Mouse (Mus musculus): Measurements from ENCODE around the gene Twist1. TPM values are rescaled to one million over a fixed set of nuclear protein-coding genes. Genes with fewer than 3 reads are reported as not detected.

Twist1 gene
- polyA plus RNA-seq (2016; fragmentation: Nextera tagmentation; extraction: Ambion mirVana): 64.0 and 64.8 TPM in 2 replicates

- Histone ChIP-seq H3K36me3 (no peaks in the 10 kb centered on the region), H3K4me2 (peak within 1 kb of the TSS; percentile 73), H3K4me3 (replicated peaks) (peak within 1 kb of the TSS; percentile 97), H3K27ac (peak within 1 kb of the TSS; percentile 99), H3K4me1 (replicated peaks) (peaks cover 19% of the 10 kb centered on the region), H3K9ac (replicated peaks) (peak within 1 kb of the TSS; percentile 100), H3K27me3 (peaks cover 15% of the 10 kb centered on the region; the same call in 1 of the 2 replicates), H3K9me3 (no peaks in the 10 kb centered on the region)
- WGBS: 1% methylated on average over 85 of the region's 105 CpGs
- ATAC-seq (ENCODE audit: insufficient number of reproducible peaks, insufficient read depth, low FRiP score, low TSS enrichment, low read depth): peak; percentile 93
Measured at GRCm38 (mm10) chr12:33957400-33958240, at the start of gene Twist1. Gene Twist1, plus strand, starts transcription at chr12:33957671.

- no peak overlapping the region for H3K4me2 ChIP-seq
- H3K4me1 ChIP-seq (replicated peaks): peaks cover 12% of the 10 kb centered on the region
- H3K4me3 ChIP-seq (replicated peaks): no peak overlapping the region
- no peaks in the 10 kb centered on the region for H3K36me3 ChIP-seq
- no peak for ATAC-seq (ENCODE audit: insufficient number of reproducible peaks, insufficient read depth, low FRiP score, low TSS enrichment, low read depth)
- H3K27me3 ChIP-seq: peaks cover 38% of the 10 kb centered on the region
- no peaks in the 10 kb centered on the region for H3K9me3 ChIP-seq
- no peak overlapping the region for H3K27ac ChIP-seq
- no peak overlapping the region for H3K9ac ChIP-seq (replicated peaks)
- 12% methylated on average over 3 of the region's 3 CpGs for WGBS
Measured at GRCm38 (mm10) chr12:33926751-33927150, 30.7 kb upstream of the Twist1 start.

- Histone ChIP-seq H3K36me3 (no peaks in the 10 kb centered on the region), H3K27ac (no peak overlapping the region), H3K27me3 (peaks cover 38% of the 10 kb centered on the region), H3K9me3 (no peaks in the 10 kb centered on the region), H3K4me3 (replicated peaks) (no peak overlapping the region), H3K9ac (replicated peaks) (no peak overlapping the region), H3K4me2 (no peak overlapping the region), H3K4me1 (replicated peaks) (peaks cover 12% of the 10 kb centered on the region)
- under 1% methylated on average over 15 of the region's 15 CpGs for WGBS
- no peak for ATAC-seq (ENCODE audit: insufficient number of reproducible peaks, insufficient read depth, low FRiP score, low TSS enrichment, low read depth)
Measured at GRCm38 (mm10) chr12:33927334-33928098, 30.0 kb upstream of the Twist1 start.

GRCm38 (mm10) chr12:33928331-33929192 lies 28.9 kb upstream of the Twist1 start, which contains the start of gene Ferd3l:
Gene Ferd3l, plus strand, starts transcription at chr12:33928425.
- under 1% methylated on average over 39 of the region's 39 CpGs for WGBS
- ATAC-seq (ENCODE audit: insufficient number of reproducible peaks, insufficient read depth, low FRiP score, low TSS enrichment, low read depth): no peak
- H3K27ac ChIP-seq: no peak within 1 kb of the TSS
- H3K9me3 ChIP-seq: no peaks in the 10 kb centered on the region
- H3K4me1 ChIP-seq (replicated peaks): peaks cover 12% of the 10 kb centered on the region
- H3K4me3 ChIP-seq (replicated peaks): peak within 1 kb of the TSS; percentile 29
- H3K4me2 ChIP-seq: peak within 1 kb of the TSS; percentile 54
- H3K36me3 ChIP-seq: no peaks in the 10 kb centered on the region
- H3K9ac ChIP-seq (replicated peaks): no peak within 1 kb of the TSS
- H3K27me3 ChIP-seq: peaks cover 38% of the 10 kb centered on the region

- 11% methylated on average over 3 of the region's 3 CpGs for whole genome bisulfite sequencing
- no peaks in the 10 kb centered on the region for H3K36me3 ChIP-seq
- H3K27ac ChIP-seq: no peak overlapping the region
- H3K4me1 ChIP-seq (replicated peaks): peaks cover 8% of the 10 kb centered on the region
- no peaks in the 10 kb centered on the region for H3K9me3 ChIP-seq
- H3K4me3 ChIP-seq (replicated peaks): no peak overlapping the region
- peaks cover 12% of the 10 kb centered on the region; the same call in 1 of the 2 replicates for H3K27me3 ChIP-seq
- ATAC-seq (ENCODE audit: insufficient number of reproducible peaks, insufficient read depth, low FRiP score, low TSS enrichment, low read depth): no peak
- no peak overlapping the region for H3K4me2 ChIP-seq
- H3K9ac ChIP-seq (replicated peaks): no peak overlapping the region
Measured at GRCm38 (mm10) chr12:33952843-33953242, 4.6 kb upstream of the Twist1 start.

- H3K27ac ChIP-seq: no peak overlapping the region
- no peaks in the 10 kb centered on the region for H3K36me3 ChIP-seq
- H3K27me3 ChIP-seq: peaks cover 12% of the 10 kb centered on the region; the same call in 1 of the 2 replicates
- H3K9me3 ChIP-seq: no peaks in the 10 kb centered on the region
- no peak overlapping the region for H3K9ac ChIP-seq (replicated peaks)
- H3K4me1 ChIP-seq (replicated peaks): peaks cover 8% of the 10 kb centered on the region
- ATAC-seq (ENCODE audit: insufficient number of reproducible peaks, insufficient read depth, low FRiP score, low TSS enrichment, low read depth): no peak
- no peak overlapping the region for H3K4me3 ChIP-seq (replicated peaks)
- H3K4me2 ChIP-seq: peak overlapping the region; percentile 73; the same call in 1 of the 2 replicates
- WGBS: 17% methylated on average over 8 of the region's 8 CpGs
Measured at GRCm38 (mm10) chr12:33954931-33955565, 2.4 kb upstream of the Twist1 start.

- 1% methylated on average over 28 of the region's 28 CpGs for WGBS
- H3K4me3 ChIP-seq (replicated peaks): peak overlapping the region; percentile 97
- peak overlapping the region; percentile 64 for H3K9ac ChIP-seq (replicated peaks)
- H3K27me3 ChIP-seq: peaks cover 12% of the 10 kb centered on the region; the same call in 1 of the 2 replicates
- H3K4me1 ChIP-seq (replicated peaks): peaks cover 8% of the 10 kb centered on the region
- H3K36me3 ChIP-seq: no peaks in the 10 kb centered on the region
- peak overlapping the region; percentile 73 for H3K4me2 ChIP-seq
- ATAC-seq (ENCODE audit: insufficient number of reproducible peaks, insufficient read depth, low FRiP score, low TSS enrichment, low read depth): no peak
- H3K9me3 ChIP-seq: no peaks in the 10 kb centered on the region
- H3K27ac ChIP-seq: peak overlapping the region; percentile 73
Measured at GRCm38 (mm10) chr12:33955606-33956295, 1.7 kb upstream of the Twist1 start.

GRCm38 (mm10) chr12:33956576-33957399 lies 683 bp upstream of the Twist1 start:
- H3K36me3 ChIP-seq: no peaks in the 10 kb centered on the region
- peak overlapping the region; percentile 100 for H3K9ac ChIP-seq (replicated peaks)
- H3K27ac ChIP-seq: peak overlapping the region; percentile 99
- H3K9me3 ChIP-seq: no peaks in the 10 kb centered on the region
- WGBS: under 1% methylated on average over 41 of the region's 43 CpGs
- peak overlapping the region; percentile 97 for H3K4me3 ChIP-seq (replicated peaks)
- peak; percentile 38; the same call in 1 of the 2 replicates for ATAC-seq (ENCODE audit: insufficient number of reproducible peaks, insufficient read depth, low FRiP score, low TSS enrichment, low read depth)
- peaks cover 10% of the 10 kb centered on the region for H3K4me1 ChIP-seq (replicated peaks)
- H3K4me2 ChIP-seq: peak overlapping the region; percentile 73
- peaks cover 12% of the 10 kb centered on the region; the same call in 1 of the 2 replicates for H3K27me3 ChIP-seq

Measured in limb, embryonic 12.5 days (tissue).